Mouse (Mus musculus) small intestine, adult 2 months (tissue): Measurements from ENCODE around the gene Pitpnc1. TPM values are rescaled to one million over a fixed set of nuclear protein-coding genes. Genes with fewer than 3 reads are reported as not detected.
A peak's percentile ranks its signal among the peaks of the same experiment; 100 is the strongest.

Source experiments
- H3K27ac ChIP-seq: fragments of 200-500 bp; 2 replicates; pipeline ENCODE4 v1.5.1; 2012; ENCODE audit warnings: low read depth, low read length, control low read depth, inconsistent platforms; ENCODE audit not compliant: insufficient read depth
- H3K27me3 ChIP-seq: fragments of 200-500 bp; 2 replicates; pipeline ENCODE4 v1.6.1; 2012; ENCODE audit warnings: mild to moderate bottlenecking, moderate library complexity, low read length, inconsistent platforms; ENCODE audit not compliant: control insufficient read depth, insufficient read depth
- H3K36me3 ChIP-seq: fragments of 200-500 bp; 2 replicates; pipeline ENCODE4 v1.6.1; 2012; ENCODE audit warnings: mild to moderate bottlenecking, low read length, control low read depth, inconsistent platforms; ENCODE audit not compliant: control insufficient read depth, insufficient read depth
- H3K4me1 ChIP-seq: fragments of 200-500 bp; 2 replicates; pipeline ENCODE4 v1.6.1; 2012; ENCODE audit warnings: low read length, inconsistent platforms, mixed read lengths; ENCODE audit not compliant: control insufficient read depth, insufficient read depth, insufficient read length
- H3K4me3 ChIP-seq: fragments of 200-500 bp; 2 replicates; pipeline ENCODE4 v1.5.1; 2012; ENCODE audit warnings: low read depth, mild to moderate bottlenecking, control low read depth, inconsistent platforms, low read length, moderate library complexity
- CTCF ChIP-seq: fragments of 200-500 bp; IDR thresholded peaks from 2 replicates; pipeline ENCODE4 v1.5.1; 2012; ENCODE audit warnings: low read depth, mild to moderate bottlenecking, control low read depth, inconsistent platforms, low read length, moderate library complexity, mixed read lengths; ENCODE audit not compliant: insufficient replicate concordance, insufficient read length; ENCODE audit errors: extremely low read depth
- POLR2A ChIP-seq: fragments of 200-500 bp; IDR thresholded peaks from 2 replicates; pipeline ENCODE4 v1.6.1; 2012; ENCODE audit warnings: low read depth, mild to moderate bottlenecking, control low read depth, inconsistent platforms, low read length, moderate library complexity
- WGBS: fragments of 180-500 bp; shearing (Covaris S2); methylation state at CpG from one replicate; pipeline ENCODE4 v1.1.7; 2018; 5-methylcytosine and 5-hydroxymethylcytosine counted together
- polyA plus RNA-seq: library from polyadenylated mRNA; depleted of rRNA; stranded (reverse); fragments of >200 nt; gene quantifications from 2 replicates; pipeline ENCODE4 v1.2.3, GENCODE M21; 2012

The Pitpnc1 gene
- polyA plus RNA-seq, 1 experiment = 1.5 TPM

- H3K27ac ChIP-seq = peak overlapping the region; percentile 16; the same call in 1 of the 2 replicates
- H3K36me3 ChIP-seq = no peaks in the 10 kb centered on the region
- 78% methylated on average over 9 of the region's 9 CpGs for WGBS
Measured at GRCm38 (mm10) chr11:107379965-107380364, 90.5 kb downstream of the Pitpnc1 start.

GRCm38 (mm10) chr11:107379089-107379845 lies 91.2 kb downstream of the Pitpnc1 start:
- Histone ChIP-seq H3K27me3 (no peaks in the 10 kb centered on the region), H3K27ac (0 out of 2 replicates have a peak overlapping the region, but pooled peaks have one; percentile 36), H3K4me3 (no peak overlapping the region), H3K36me3 (no peaks in the 10 kb centered on the region), H3K4me1 (0 out of 2 replicates have a peak, but pooled peaks cover 2% of the 10 kb centered on the region)
- 75% methylated on average over 22 of the region's 22 CpGs for WGBS
- TF ChIP-seq POLR2A = no peak
- no peak for TF ChIP-seq CTCF

More at GRCm38 (mm10) chr11:107379965-107380364, 90.5 kb downstream of the Pitpnc1 start:
- Histone ChIP-seq H3K4me3 (no peak overlapping the region), H3K27me3 (no peaks in the 10 kb centered on the region), H3K4me1 (0 out of 2 replicates have a peak, but pooled peaks cover 2% of the 10 kb centered on the region)
- TF ChIP-seq POLR2A (no peak), CTCF (no peak)

- H3K36me3 ChIP-seq = no peaks in the 10 kb centered on the region
- WGBS = 46% methylated on average over 6 of the region's 6 CpGs
- H3K27me3 ChIP-seq = no peaks in the 10 kb centered on the region
- H3K4me3 ChIP-seq = no peak overlapping the region
- H3K27ac ChIP-seq = no peak overlapping the region
- H3K4me1 ChIP-seq = 0 out of 2 replicates have a peak, but pooled peaks cover 2% of the 10 kb centered on the region
- no peak for TF ChIP-seq POLR2A
- TF ChIP-seq CTCF = no peak
Measured at GRCm38 (mm10) chr11:107377326-107377725, 93.2 kb downstream of the Pitpnc1 start.

- Histone ChIP-seq H3K4me1 (0 out of 2 replicates have a peak, but pooled peaks cover 2% of the 10 kb centered on the region), H3K27ac (peak overlapping the region; percentile 45), H3K4me3 (no peak overlapping the region), H3K27me3 (no peaks in the 10 kb centered on the region), H3K36me3 (no peaks in the 10 kb centered on the region)
- TF ChIP-seq CTCF (no peak), POLR2A (no peak)
- WGBS = 59% methylated on average over 12 of the region's 12 CpGs
Measured at GRCm38 (mm10) chr11:107376272-107376671, 94.2 kb downstream of the Pitpnc1 start.

- Histone ChIP-seq H3K27me3 (no peaks in the 10 kb centered on the region), H3K4me1 (0 out of 2 replicates have a peak, but pooled peaks cover 2% of the 10 kb centered on the region), H3K27ac (0 out of 2 replicates have a peak overlapping the region, but pooled peaks have one; percentile 12), H3K36me3 (no peaks in the 10 kb centered on the region), H3K4me3 (no peak overlapping the region)
- WGBS = 79% methylated on average over 11 of the region's 11 CpGs
- no peak for TF ChIP-seq POLR2A
- no peak for TF ChIP-seq CTCF
Measured at GRCm38 (mm10) chr11:107375816-107376215, 94.7 kb downstream of the Pitpnc1 start.

- Histone ChIP-seq H3K36me3 (no peaks in the 10 kb centered on the region), H3K4me1 (0 out of 2 replicates have a peak, but pooled peaks cover 2% of the 10 kb centered on the region), H3K27me3 (no peaks in the 10 kb centered on the region), H3K4me3 (no peak overlapping the region), H3K27ac (no peak overlapping the region)
- no peak for TF ChIP-seq CTCF
- TF ChIP-seq POLR2A = no peak
- 96% methylated on average over 6 of the region's 6 CpGs for WGBS
Measured at GRCm38 (mm10) chr11:107373569-107373968, 96.9 kb downstream of the Pitpnc1 start.

- no peaks in the 10 kb centered on the region for H3K27me3 ChIP-seq
- TF ChIP-seq CTCF (no peak), POLR2A (no peak)
- WGBS = 89% methylated on average over 4 of the region's 4 CpGs
Measured at GRCm38 (mm10) chr11:107373154-107373553, 97.3 kb downstream of the Pitpnc1 start.

More at GRCm38 (mm10) chr11:107373154-107373553, 97.3 kb downstream of the Pitpnc1 start:
- Histone ChIP-seq H3K36me3 (no peaks in the 10 kb centered on the region), H3K27ac (no peak overlapping the region), H3K4me1 (0 out of 2 replicates have a peak, but pooled peaks cover 2% of the 10 kb centered on the region), H3K4me3 (no peak overlapping the region)
